Mouse (Mus musculus): ENCODE measurements around the gene Nfib. TPM values are rescaled to one million over a fixed set of nuclear protein-coding genes. Genes with fewer than 3 reads are reported as not detected.

Gene Nfib
- total and polyA plus RNA-seq, 3 experiments = 0.04 to 0.11 (median 0.09) TPM

GRCm38 (mm10) chr4:82461676-82462075 is 243.9 kb downstream of the Nfib start:
- H3K4me1 ChIP-seq (ENCODE audit: control insufficient read depth in 1 of 2, insufficient read depth in 2 of 2) = no peaks in the 10 kb centered on the region
- TF ChIP-seq CHD1 (IDR thresholded peaks at IDR 0.05; ENCODE audit: low read depth, low read length) (no peak), PAX5 (IDR thresholded peaks at IDR 0.05; ENCODE audit: low read length) (no peak), ZKSCAN1 (IDR thresholded peaks at IDR 0.05; ENCODE audit: borderline replicate concordance, low read depth, low read length) (no peak), RCOR1 (conservative IDR thresholded peaks at IDR 0.05; ENCODE audit: low read depth, low read length) (no peak), SIN3A (IDR thresholded peaks at IDR 0.05; ENCODE audit: low read length) (no peak), MAFK (IDR thresholded peaks at IDR 0.05; ENCODE audit: insufficient replicate concordance, low read length) (peak; percentile 49; the same call in 1 of the 2 replicates), JUND (conservative IDR thresholded peaks at IDR 0.05; ENCODE audit: low read depth, low read length) (no peak)
- no peaks in the 10 kb centered on the region for H3K36me3 ChIP-seq (replicated peaks in 1 of 2; ENCODE audit: control insufficient read depth in 1 of 2, insufficient read depth in 1 of 2, low read length in 1 of 2)
- no peak overlapping the region for H3K27ac ChIP-seq (ENCODE audit: insufficient read depth, low read depth)
- H3K4me2 ChIP-seq (ENCODE audit: insufficient read depth, low read depth, poor library complexity, severe bottlenecking) = no peak overlapping the region
- H3K4me3 ChIP-seq (replicated peaks in 1 of 3; ENCODE audit: low read depth in 2 of 3, low read length in 2 of 3, poor library complexity in 1 of 3) = no peak overlapping the region
- DNase-seq (ENCODE audit: extremely low read depth) = no peak
- no peaks in the 10 kb centered on the region for H3K9me3 ChIP-seq (replicated peaks; ENCODE audit: low read length)
- in situ Hi-C loops (cut with MboI; ENCODE audit: low pct_ligation_motif_present, low pct_unique_long_range_greater_than_20kb, low sequenced_read_pairs) (no loop called here), dilution Hi-C loops (cut with MboI; ENCODE audit: extremely low pct_ligation_motif_present, extremely low pct_unique_long_range_greater_than_20kb, low sequenced_read_pairs) (no loop called here)
- H3K27me3 ChIP-seq (replicated peaks) = no peaks in the 10 kb centered on the region
- H3K79me2 ChIP-seq (replicated peaks; ENCODE audit: control insufficient read depth, extremely low read depth, insufficient read depth, poor library complexity, severe bottlenecking) = no peaks in the 10 kb centered on the region
- no peak overlapping the region for H3K9ac ChIP-seq (ENCODE audit: insufficient read depth, low read depth)

GRCm38 (mm10) chr4:82458895-82459294 is 246.7 kb downstream of the Nfib start:
- H3K36me3 ChIP-seq (replicated peaks in 1 of 2; ENCODE audit: control insufficient read depth in 1 of 2, insufficient read depth in 1 of 2, low read length in 1 of 2) = no peaks in the 10 kb centered on the region
- no peak overlapping the region for H3K9ac ChIP-seq (ENCODE audit: insufficient read depth, low read depth)
- H3K27me3 ChIP-seq (replicated peaks) = no peaks in the 10 kb centered on the region
- H3K9me3 ChIP-seq (replicated peaks; ENCODE audit: low read length) = no peaks in the 10 kb centered on the region
- H3K4me3 ChIP-seq (replicated peaks in 1 of 3; ENCODE audit: low read depth in 2 of 3, low read length in 2 of 3, poor library complexity in 1 of 3) = no peak overlapping the region
- H3K79me2 ChIP-seq (replicated peaks; ENCODE audit: control insufficient read depth, extremely low read depth, insufficient read depth, poor library complexity, severe bottlenecking) = no peaks in the 10 kb centered on the region
- no peak for TF ChIP-seq ZNF384 (IDR thresholded peaks at IDR 0.05; ENCODE audit: low read depth, low read length)
- TF ChIP-seq UBTF (IDR thresholded peaks at IDR 0.05; ENCODE audit: low read depth, low read length) = no peak
- TF ChIP-seq E2F4 (IDR thresholded peaks at IDR 0.05; ENCODE audit: insufficient replicate concordance, low read depth, low read length) = no peak
- no peak for TF ChIP-seq USF2 (conservative IDR thresholded peaks at IDR 0.05; ENCODE audit: low read depth, low read length)
- TF ChIP-seq NELFE (IDR thresholded peaks at IDR 0.05; ENCODE audit: low read depth, low read length) = no peak
- TF ChIP-seq POLR2A (IDR thresholded peaks at IDR 0.05; ENCODE audit: low read depth, low read length) = no peak
- TF ChIP-seq PAX5 (IDR thresholded peaks at IDR 0.05; ENCODE audit: low read length) = no peak
- dilution Hi-C loops (cut with MboI; ENCODE audit: extremely low pct_ligation_motif_present, extremely low pct_unique_long_range_greater_than_20kb, low sequenced_read_pairs) = no loop called here
- in situ Hi-C loops (cut with MboI; ENCODE audit: low pct_ligation_motif_present, low pct_unique_long_range_greater_than_20kb, low sequenced_read_pairs) = loop anchor here (5.0 kb wide), 1 partner anchor 52 kb away; no protein-coding TSS in a partner anchor
- no peak overlapping the region for H3K4me2 ChIP-seq (ENCODE audit: insufficient read depth, low read depth, poor library complexity, severe bottlenecking)
- H3K4me1 ChIP-seq (ENCODE audit: control insufficient read depth in 1 of 2, insufficient read depth in 2 of 2) = 0 out of 4 replicates have a peak, but pooled peaks cover 0 to 2% of the 10 kb centered on the region in 2 experiments
- H3K27ac ChIP-seq (ENCODE audit: insufficient read depth, low read depth) = no peak overlapping the region
- DNase-seq (ENCODE audit: extremely low read depth) = no peak

- H3K27ac ChIP-seq (ENCODE audit: insufficient read depth, low read depth) = no peak overlapping the region
- no peaks in the 10 kb centered on the region for H3K9me3 ChIP-seq (replicated peaks; ENCODE audit: low read length)
- H3K36me3 ChIP-seq (replicated peaks in 1 of 2; ENCODE audit: control insufficient read depth in 1 of 2, insufficient read depth in 1 of 2, low read length in 1 of 2) = no peaks in the 10 kb centered on the region
- dilution Hi-C loops (cut with MboI; ENCODE audit: extremely low pct_ligation_motif_present, extremely low pct_unique_long_range_greater_than_20kb, low sequenced_read_pairs) (no loop called here), in situ Hi-C loops (cut with MboI; ENCODE audit: low pct_ligation_motif_present, low pct_unique_long_range_greater_than_20kb, low sequenced_read_pairs) (loop anchor here (5.0 kb wide), 1 partner anchor 50 kb away; no protein-coding TSS in a partner anchor)
- H3K79me2 ChIP-seq (replicated peaks; ENCODE audit: control insufficient read depth, extremely low read depth, insufficient read depth, poor library complexity, severe bottlenecking) = no peaks in the 10 kb centered on the region
- H3K9ac ChIP-seq (ENCODE audit: insufficient read depth, low read depth) = no peak overlapping the region
- DNase-seq (ENCODE audit: extremely low read depth) = no peak
- H3K4me1 ChIP-seq (ENCODE audit: control insufficient read depth in 1 of 2, insufficient read depth in 2 of 2) = 0 out of 4 replicates have a peak, but pooled peaks cover 0 to 2% of the 10 kb centered on the region in 2 experiments
- no peak for TF ChIP-seq UBTF (IDR thresholded peaks at IDR 0.05; ENCODE audit: low read depth, low read length)
- no peak overlapping the region for H3K4me3 ChIP-seq (replicated peaks in 1 of 3; ENCODE audit: low read depth in 2 of 3, low read length in 2 of 3, poor library complexity in 1 of 3)
- no peaks in the 10 kb centered on the region for H3K27me3 ChIP-seq (replicated peaks)
- H3K4me2 ChIP-seq (ENCODE audit: insufficient read depth, low read depth, poor library complexity, severe bottlenecking) = no peak overlapping the region
Measured at GRCm38 (mm10) chr4:82456908-82457307, 248.6 kb downstream of the Nfib start.

Data from CH12.LX (cell line).